Mouse (Mus musculus) intestine, embryonic 14.5 days (tissue): Measurements from ENCODE around the gene Pde10a. TPM values are rescaled to one million over a fixed set of nuclear protein-coding genes. Genes with fewer than 3 reads are reported as not detected.

ENCODE experiments used
- ATAC-seq: fragments of 200-750 bp; cut with Nextera tagmentation; replicated peaks from 2 replicates; pipeline ENCODE4 v1.8.0; 2017; ENCODE audit warnings: low read depth, moderate number of reproducible peaks, moderate TSS enrichment, moderate library complexity; ENCODE audit not compliant: low FRiP score, low TSS enrichment
- DNase-seq: peaks from one replicate; pipeline ENCODE4 v3.0.0-alpha.2; 2018; ENCODE audit warnings: low spot score
- H3K27ac ChIP-seq: fragments of 300-500 bp; sonication (generic); 2 replicates; pipeline ENCODE4 v1.5.1; 2014; ENCODE audit warnings: low read depth, mild to moderate bottlenecking, control low read depth
- H3K27me3 ChIP-seq: fragments of 300-500 bp; sonication (generic); replicated peaks from 2 replicates; pipeline ENCODE4 v1.6.1; 2014; ENCODE audit warnings: low read length, control low read depth; ENCODE audit not compliant: control insufficient read depth, insufficient read depth
- H3K36me3 ChIP-seq: fragments of 300-500 bp; sonication (generic); 2 replicates; pipeline ENCODE4 v1.6.1; 2014; ENCODE audit warnings: low read length, control low read depth; ENCODE audit not compliant: control insufficient read depth, insufficient read depth
- H3K4me1 ChIP-seq: fragments of 300-500 bp; sonication (generic); replicated peaks from 2 replicates; pipeline ENCODE4 v1.6.1; 2014; ENCODE audit warnings: low read length, control low read depth, mixed read lengths; ENCODE audit not compliant: control insufficient read depth, insufficient read depth
- H3K4me2 ChIP-seq: fragments of 300-500 bp; sonication (generic); 2 replicates; pipeline ENCODE4 v1.6.1; 2014; ENCODE audit warnings: low read length
- H3K4me3 ChIP-seq: fragments of 300-500 bp; sonication (generic); 2 replicates; pipeline ENCODE4 v1.5.1; 2014; ENCODE audit warnings: low read depth, low read length, control low read depth, mixed read lengths
- H3K9ac ChIP-seq: fragments of 300-500 bp; sonication (generic); 2 replicates; pipeline ENCODE4 v1.6.1; 2014; ENCODE audit warnings: mild to moderate bottlenecking, low read length
- H3K9me3 ChIP-seq: fragments of 300-500 bp; sonication (generic); 2 replicates; pipeline ENCODE4 v1.6.1; 2016; ENCODE audit warnings: low read length, control low read depth; ENCODE audit not compliant: control insufficient read depth
- WGBS: fragments of 180-500 bp; shearing (Covaris S2); extraction: QIAGEN DNeasy Blood & Tissue Kit; methylation state at CpG from one replicate; pipeline ENCODE4 v1.1.7; 2014; 5-methylcytosine and 5-hydroxymethylcytosine counted together
- polyA plus RNA-seq: library from polyadenylated mRNA; unstranded; fragments of >200 nt; fragmentation: Nextera tagmentation; extraction: Ambion mirVana; gene quantifications from 2 replicates; pipeline ENCODE4 v1.2.1, GENCODE M21; 2014

Pde10a gene
- polyA plus RNA-seq, 1 experiment from 2014 or later, result 1.4 TPM

DNA sequence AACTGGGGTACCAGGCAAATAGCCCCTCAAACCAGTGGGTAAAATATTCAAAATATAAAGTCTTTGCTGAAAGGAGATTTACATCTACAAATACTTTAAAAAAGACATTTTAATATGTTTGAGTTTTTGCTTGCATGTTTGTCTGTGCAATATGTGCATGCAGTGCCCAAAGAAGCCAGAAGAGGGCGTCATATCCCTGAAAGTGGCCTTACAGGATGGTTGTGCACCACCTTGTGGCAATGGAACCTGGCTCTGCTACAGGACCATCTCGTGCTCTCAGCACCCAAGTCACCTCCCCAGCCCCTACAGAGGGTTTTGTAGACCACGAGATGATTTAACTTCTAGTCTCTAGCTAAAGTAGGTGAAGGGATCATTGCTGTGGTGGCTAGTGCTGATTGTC lies 8.7 kb downstream of the Pde10a start:
- H3K27ac ChIP-seq, result no peak overlapping the region
- no peak for ATAC-seq
- no peak overlapping the region for H3K4me2 ChIP-seq
- H3K4me1 ChIP-seq, result no peaks in the 10 kb centered on the region
- WGBS, result 53% methylated on average over 3 of the region's 3 CpGs
- no peaks in the 10 kb centered on the region for H3K36me3 ChIP-seq
- H3K27me3 ChIP-seq, result no peaks in the 10 kb centered on the region
- DNase-seq, result no peak
- no peak overlapping the region for H3K9ac ChIP-seq
- no peak overlapping the region for H3K4me3 ChIP-seq
- H3K9me3 ChIP-seq, result no peaks in the 10 kb centered on the region

DNA sequence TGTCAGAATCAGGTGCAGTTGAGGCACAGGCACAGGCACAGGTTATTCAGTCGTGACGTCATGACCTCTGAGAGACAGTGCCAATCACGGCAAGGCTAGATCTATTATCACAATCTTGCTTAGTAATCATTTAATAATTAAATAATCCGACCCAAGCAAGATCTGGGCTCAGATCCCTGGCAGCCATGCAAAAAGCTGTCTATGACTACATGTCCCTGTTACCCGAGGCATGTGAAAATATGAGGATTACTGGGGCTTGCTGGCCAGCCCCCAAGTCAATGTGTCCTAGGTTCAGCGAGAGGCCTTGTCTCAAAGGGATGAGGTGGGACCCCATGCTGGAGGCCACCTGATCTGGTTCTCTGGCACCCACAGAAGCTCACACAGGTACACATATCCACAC lies 11.3 kb downstream of the Pde10a start:
- no peak for DNase-seq
- 78% methylated on average over 6 of the region's 6 CpGs for WGBS
- H3K4me2 ChIP-seq, result no peak overlapping the region

DNA sequence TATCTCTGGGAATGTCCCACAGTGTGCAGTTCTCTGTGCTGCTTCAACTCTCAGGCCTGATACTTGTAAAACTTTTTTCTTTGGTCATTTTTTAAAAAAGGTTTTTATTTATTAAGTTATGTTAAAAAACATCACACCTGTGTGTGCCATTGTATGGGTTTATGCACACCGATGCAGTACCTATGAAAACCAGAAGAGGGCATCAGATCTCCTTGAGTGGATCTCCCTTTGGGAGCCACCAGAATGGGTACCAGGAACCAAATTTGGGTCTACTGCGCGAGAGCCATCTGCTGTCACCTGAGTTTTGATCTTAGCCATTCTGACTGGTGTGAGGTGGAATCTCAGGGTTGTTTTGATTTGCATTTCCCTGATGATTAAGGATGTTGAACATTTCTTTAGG lies 12.9 kb downstream of the Pde10a start:
- no peaks in the 10 kb centered on the region for H3K36me3 ChIP-seq
- no peak for DNase-seq
- H3K27ac ChIP-seq, result no peak overlapping the region
- no peak overlapping the region for H3K4me2 ChIP-seq
- H3K9me3 ChIP-seq, result no peaks in the 10 kb centered on the region
- H3K4me1 ChIP-seq, result no peaks in the 10 kb centered on the region
- no peak overlapping the region for H3K9ac ChIP-seq
- 66% methylated on average over 3 of the region's 3 CpGs for WGBS
- H3K27me3 ChIP-seq, result no peaks in the 10 kb centered on the region
- ATAC-seq, result no peak
- H3K4me3 ChIP-seq, result no peak overlapping the region

More for the DNA sequence above, 11.3 kb downstream of the Pde10a start:
- Histone ChIP-seq H3K9me3 (no peaks in the 10 kb centered on the region), H3K4me1 (no peaks in the 10 kb centered on the region), H3K36me3 (no peaks in the 10 kb centered on the region), H3K9ac (no peak overlapping the region), H3K4me3 (no peak overlapping the region), H3K27me3 (no peaks in the 10 kb centered on the region), H3K27ac (no peak overlapping the region)
- ATAC-seq, result no peak

GRCm38 (mm10) chr17:8541974-8542538 lies 16.9 kb downstream of the Pde10a start:
- no peak for ATAC-seq
- no peak overlapping the region for H3K9ac ChIP-seq
- no peak overlapping the region for H3K27ac ChIP-seq
- no peaks in the 10 kb centered on the region for H3K9me3 ChIP-seq
- 74% methylated on average over 14 of the region's 14 CpGs for WGBS
- no peaks in the 10 kb centered on the region for H3K4me1 ChIP-seq
- H3K27me3 ChIP-seq, result no peaks in the 10 kb centered on the region
- no peak overlapping the region for H3K4me2 ChIP-seq
- H3K36me3 ChIP-seq, result no peaks in the 10 kb centered on the region
- no peak overlapping the region for H3K4me3 ChIP-seq
- DNase-seq, result no peak

DNA sequence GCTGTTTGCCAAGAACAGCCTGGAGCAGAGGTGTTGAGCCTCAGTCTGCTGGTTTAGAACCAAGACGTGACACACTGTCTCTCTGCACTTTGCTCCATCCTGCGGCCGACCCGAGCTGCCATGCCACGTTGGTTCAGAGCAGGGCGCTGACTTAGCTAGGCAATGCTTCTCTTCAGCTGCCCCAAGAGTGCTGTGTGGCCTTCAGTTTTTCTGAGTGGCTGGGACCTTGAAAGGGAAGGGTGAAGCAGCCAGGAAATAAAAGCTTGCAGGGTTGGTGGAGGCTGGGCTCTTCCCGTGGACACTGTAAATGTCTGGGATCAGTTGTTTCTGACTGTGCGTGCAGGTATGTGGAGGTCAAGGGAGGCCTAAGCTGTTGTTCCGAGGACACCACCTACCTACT lies 21.2 kb downstream of the Pde10a start:
- no peak for ATAC-seq

DNA sequence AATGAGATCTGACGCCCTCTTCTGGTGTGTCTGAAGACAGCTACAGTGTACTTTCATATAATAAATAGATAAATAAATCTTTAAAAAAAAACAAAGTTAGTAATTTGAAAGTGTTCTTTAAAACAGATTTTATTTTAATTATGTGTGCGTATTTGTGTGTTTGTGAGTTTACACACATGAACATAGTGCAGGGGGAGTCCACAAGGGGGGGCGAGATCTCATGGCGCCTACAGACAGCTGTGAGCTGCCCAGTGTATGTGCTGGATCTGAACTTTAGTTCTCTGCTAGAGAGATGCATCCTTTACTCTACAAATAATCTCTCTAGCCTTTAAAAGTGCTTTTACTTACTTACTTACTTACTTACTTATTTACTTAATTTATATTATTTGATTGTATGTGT lies 23.6 kb downstream of the Pde10a start:
- 89% methylated on average over 4 of the region's 4 CpGs for WGBS
- ATAC-seq, result no peak

More for the DNA sequence above, 21.2 kb downstream of the Pde10a start:
- DNase-seq, result no peak
- 74% methylated on average over 9 of the region's 9 CpGs for WGBS
- Histone ChIP-seq H3K4me1 (no peaks in the 10 kb centered on the region), H3K4me3 (no peak overlapping the region), H3K9ac (no peak overlapping the region), H3K36me3 (no peaks in the 10 kb centered on the region), H3K27ac (no peak overlapping the region), H3K4me2 (no peak overlapping the region), H3K27me3 (no peaks in the 10 kb centered on the region), H3K9me3 (no peaks in the 10 kb centered on the region)

DNA sequence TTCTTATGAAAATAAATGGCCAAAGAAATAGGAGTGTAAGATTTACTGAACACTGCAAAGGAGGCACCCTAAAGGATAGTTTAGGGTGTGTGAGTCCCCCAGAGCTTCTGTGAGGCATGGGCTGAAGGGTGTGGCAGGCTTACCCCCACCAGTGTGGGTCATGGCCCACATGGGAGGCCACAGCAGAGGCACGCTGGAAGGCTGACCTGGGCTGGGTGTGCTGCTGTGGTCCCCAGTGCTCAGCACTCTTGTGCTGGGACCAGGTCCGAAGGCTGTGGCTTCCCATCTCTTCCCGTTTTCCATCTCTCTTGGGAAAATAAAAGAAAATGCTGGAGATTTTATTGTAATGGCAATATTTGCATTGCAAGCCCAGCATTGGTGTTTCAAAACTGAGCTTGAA lies 26.5 kb downstream of the Pde10a start:
- Histone ChIP-seq H3K4me3 (no peak overlapping the region), H3K9me3 (no peaks in the 10 kb centered on the region), H3K9ac (no peak overlapping the region), H3K27me3 (no peaks in the 10 kb centered on the region), H3K36me3 (no peaks in the 10 kb centered on the region), H3K27ac (no peak overlapping the region), H3K4me2 (no peak overlapping the region), H3K4me1 (no peaks in the 10 kb centered on the region)
- ATAC-seq (no peak), DNase-seq (no peak)
- WGBS, result 62% methylated on average over 3 of the region's 3 CpGs

More for the DNA sequence above, 23.6 kb downstream of the Pde10a start:
- Histone ChIP-seq H3K4me3 (no peak overlapping the region), H3K9me3 (no peaks in the 10 kb centered on the region), H3K27me3 (no peaks in the 10 kb centered on the region), H3K27ac (no peak overlapping the region), H3K36me3 (no peaks in the 10 kb centered on the region), H3K4me1 (no peaks in the 10 kb centered on the region), H3K4me2 (no peak overlapping the region), H3K9ac (no peak overlapping the region)
- no peak for DNase-seq

GRCm38 (mm10) chr17:8552346-8553035 lies 27.3 kb downstream of the Pde10a start:
- no peak overlapping the region for H3K27ac ChIP-seq
- no peaks in the 10 kb centered on the region for H3K9me3 ChIP-seq
- no peaks in the 10 kb centered on the region for H3K36me3 ChIP-seq
- no peak overlapping the region for H3K9ac ChIP-seq
- ATAC-seq (no peak), DNase-seq (no peak)
- 78% methylated on average over 8 of the region's 8 CpGs for WGBS
- no peaks in the 10 kb centered on the region for H3K27me3 ChIP-seq
- no peak overlapping the region for H3K4me3 ChIP-seq
- no peaks in the 10 kb centered on the region for H3K4me1 ChIP-seq
- H3K4me2 ChIP-seq, result no peak overlapping the region

- H3K4me3 ChIP-seq, result no peak overlapping the region
- no peak for DNase-seq
- WGBS, result 75% methylated on average over 3 of the region's 3 CpGs
- H3K4me2 ChIP-seq, result no peak overlapping the region
- H3K9ac ChIP-seq, result no peak overlapping the region
- no peaks in the 10 kb centered on the region for H3K9me3 ChIP-seq
- no peaks in the 10 kb centered on the region for H3K4me1 ChIP-seq
- H3K27ac ChIP-seq, result no peak overlapping the region
- no peak for ATAC-seq
- no peaks in the 10 kb centered on the region for H3K36me3 ChIP-seq
- no peaks in the 10 kb centered on the region for H3K27me3 ChIP-seq
Observed at GRCm38 (mm10) chr17:8553601-8554000, 28.4 kb downstream of the Pde10a start.
